Mouse (Mus musculus): ENCODE measurements around the gene Kalrn.

DNA sequence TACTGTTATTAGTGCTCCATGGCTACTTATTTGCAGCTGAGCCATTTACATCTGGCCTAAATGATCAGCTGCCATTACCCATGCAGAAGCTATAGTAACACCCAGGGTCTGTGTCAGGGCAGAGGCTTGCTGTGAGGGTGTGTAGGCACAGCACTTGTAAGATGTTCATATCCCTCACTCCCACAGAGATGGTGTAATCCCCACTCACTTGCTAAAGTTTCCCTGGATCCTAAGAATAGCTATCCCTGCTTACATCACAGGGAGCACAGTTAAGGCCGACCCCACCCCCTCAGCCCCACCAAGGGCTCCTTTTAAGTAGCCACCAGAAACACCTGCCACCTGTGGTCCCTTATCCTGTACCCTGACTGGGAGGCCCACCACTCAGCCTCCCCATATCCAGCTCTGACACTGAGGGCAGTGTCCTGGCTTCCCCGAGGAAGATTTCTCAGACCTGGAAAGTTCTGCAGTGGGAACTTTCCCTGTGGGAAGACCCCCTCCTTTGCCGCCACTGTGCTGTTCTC lies 83.5 kb downstream of the Kalrn start:
- no peak for TF ChIP-seq CTCF (IDR thresholded peaks at IDR 0.05; ENCODE audit: low read depth)
- TF ChIP-seq EP300 (IDR thresholded peaks at IDR 0.05; ENCODE audit: low read depth), result no peak

All from heart, postnatal 0 days (tissue).